Mouse (Mus musculus) CH12.LX (cell line): ENCODE measurements around the gene Dtd1. TPM values are rescaled to one million over a fixed set of nuclear protein-coding genes. Genes with fewer than 3 reads are reported as not detected.
A peak's percentile ranks its signal among the peaks of the same experiment; 100 is the strongest.

Experiments used
- DNase-seq: peaks from one replicate; pipeline ENCODE4 v3.0.0-alpha.2; 2013; ENCODE audit errors: extremely low read depth
- H3K27ac ChIP-seq: 2 replicates; pipeline ENCODE4 v1.5.1; 2012; ENCODE audit warnings: low read depth, mild to moderate bottlenecking, control low read depth, moderate library complexity; ENCODE audit not compliant: insufficient read depth
- H3K27me3 ChIP-seq: replicated peaks from 2 replicates; pipeline ENCODE3; 2012; ENCODE audit warnings: inconsistent platforms
- H3K36me3 ChIP-seq, 2 experiments: replicated peaks in 1 of 2; 2 replicates each; pipeline versions ENCODE3 to v1.6.1; 2012; ENCODE audit warnings: inconsistent platforms in 1 of 2, low read length in 1 of 2, mild to moderate bottlenecking in 1 of 2, mixed read lengths in 1 of 2, moderate library complexity in 1 of 2; ENCODE audit not compliant: control insufficient read depth in 1 of 2, insufficient read depth in 1 of 2
- H3K4me1 ChIP-seq, 2 experiments: 2 replicates each; pipeline ENCODE4 v1.6.1; 2012; ENCODE audit warnings: inconsistent platforms in 1 of 2, moderate library complexity in 1 of 2; ENCODE audit not compliant: insufficient read depth in 2 of 2, control insufficient read depth in 1 of 2
- H3K4me2 ChIP-seq: 2 replicates; pipeline ENCODE4 v1.6.1; 2012; ENCODE audit warnings: low read depth, mild to moderate bottlenecking, control low read depth; ENCODE audit not compliant: poor library complexity, insufficient read depth, severe bottlenecking
- H3K4me3 ChIP-seq, 3 experiments: fragments of 150-350 bp in 1 of 3; sonication (generic) in 1 of 3; replicated peaks in 1 of 3; 2 replicates each; pipeline versions ENCODE3 to v1.5.1; 2011 to 2012; ENCODE audit warnings: low read depth in 2 of 3, low read length in 2 of 3, mild to moderate bottlenecking in 2 of 3, moderate library complexity in 2 of 3, control low read depth in 1 of 3, improper control_type of control experiment in 1 of 3, inconsistent platforms in 1 of 3, mixed read lengths in 1 of 3; ENCODE audit not compliant: poor library complexity in 1 of 3
- H3K79me2 ChIP-seq: replicated peaks from 2 replicates; pipeline ENCODE4 v1.6.1; 2012; ENCODE audit warnings: mild to moderate bottlenecking, moderate library complexity; ENCODE audit not compliant: control insufficient read depth, poor library complexity, insufficient read depth, severe bottlenecking; ENCODE audit errors: extremely low read depth
- H3K9ac ChIP-seq: 2 replicates; pipeline ENCODE4 v1.6.1; 2012; ENCODE audit warnings: low read depth, mild to moderate bottlenecking, control low read depth, moderate library complexity; ENCODE audit not compliant: insufficient read depth
- H3K9me3 ChIP-seq: replicated peaks from 2 replicates; pipeline ENCODE3; 2012; ENCODE audit warnings: low read length, inconsistent platforms, mixed read lengths
- CHD1 ChIP-seq: IDR thresholded peaks from 2 replicates; pipeline ENCODE4 v1.6.1; 2012; ENCODE audit warnings: low read depth, low read length, improper control_type of control experiment, inconsistent platforms
- CHD2 ChIP-seq: IDR thresholded peaks from 2 replicates; pipeline ENCODE4 v1.6.1; 2011; ENCODE audit warnings: low read length, improper control_type of control experiment
- CTCF ChIP-seq, 2 experiments: IDR thresholded peaks in 1 of 2; conservative IDR thresholded peaks in 1 of 2; 2 replicates each; pipeline ENCODE4 v1.5.1; 2011 to 2012; ENCODE audit warnings: low read depth in 2 of 2, low read length in 2 of 2, improper control_type of control experiment in 1 of 2, inconsistent platforms in 1 of 2, mild to moderate bottlenecking in 1 of 2, moderate library complexity in 1 of 2
- E2F4 ChIP-seq: IDR thresholded peaks from 2 replicates; pipeline ENCODE4 v1.6.1; 2011; ENCODE audit warnings: low read depth, low read length, improper control_type of control experiment; ENCODE audit not compliant: insufficient replicate concordance
- ELF1 ChIP-seq: IDR thresholded peaks from 2 replicates; pipeline ENCODE4 v1.6.1; 2014; ENCODE audit warnings: low read depth, mild to moderate bottlenecking, inconsistent platforms, low read length, improper control_type of control experiment
- EP300 ChIP-seq: IDR thresholded peaks from 2 replicates; pipeline ENCODE4 v1.6.1; 2011; ENCODE audit warnings: low read length, improper control_type of control experiment
- ETS1 ChIP-seq: conservative IDR thresholded peaks from 2 replicates; pipeline ENCODE4 v1.6.1; 2012; ENCODE audit warnings: low read depth, mild to moderate bottlenecking, inconsistent platforms, low read length, improper control_type of control experiment, moderate library complexity
- GABPA ChIP-seq: IDR thresholded peaks from 2 replicates; pipeline ENCODE4 v1.6.1; 2012; ENCODE audit warnings: low read depth, low read length, improper control_type of control experiment, inconsistent platforms; ENCODE audit not compliant: insufficient replicate concordance
- HCFC1 ChIP-seq: IDR thresholded peaks from 2 replicates; pipeline ENCODE4 v1.6.1; 2012; ENCODE audit warnings: low read depth, mild to moderate bottlenecking, inconsistent platforms, low read length, improper control_type of control experiment
- IRF4 ChIP-seq: IDR thresholded peaks from 2 replicates; pipeline ENCODE4 v1.6.1; 2014; ENCODE audit warnings: low read depth, mild to moderate bottlenecking, inconsistent platforms, low read length, improper control_type of control experiment
- JUN ChIP-seq: IDR thresholded peaks from 2 replicates; pipeline ENCODE4 v1.6.1; 2011; ENCODE audit warnings: low read depth, mild to moderate bottlenecking, low read length, improper control_type of control experiment, moderate library complexity; ENCODE audit not compliant: insufficient read depth
- MAFK ChIP-seq: IDR thresholded peaks from 2 replicates; pipeline ENCODE4 v1.6.1; 2011; ENCODE audit warnings: low read length, improper control_type of control experiment; ENCODE audit not compliant: insufficient replicate concordance
- MAX ChIP-seq: IDR thresholded peaks from 2 replicates; pipeline ENCODE4 v1.6.1; 2011; ENCODE audit warnings: low read length, improper control_type of control experiment
- MAZ ChIP-seq: IDR thresholded peaks from 2 replicates; pipeline ENCODE4 v1.6.1; 2012; ENCODE audit warnings: low read depth, mild to moderate bottlenecking, inconsistent platforms, low read length, improper control_type of control experiment, moderate library complexity
- MEF2A ChIP-seq: IDR thresholded peaks from 2 replicates; pipeline ENCODE4 v1.6.1; 2014; ENCODE audit warnings: low read depth, mild to moderate bottlenecking, inconsistent platforms, low read length, improper control_type of control experiment, borderline replicate concordance
- MXI1 ChIP-seq: IDR thresholded peaks from 2 replicates; pipeline ENCODE4 v1.6.1; 2011; ENCODE audit warnings: mild to moderate bottlenecking, low read depth, low read length, improper control_type of control experiment
- MYC ChIP-seq: IDR thresholded peaks from 2 replicates; pipeline ENCODE4 v1.6.1; 2011; ENCODE audit warnings: low read depth, mild to moderate bottlenecking, improper control_type of control experiment, low read length
- NELFE ChIP-seq: IDR thresholded peaks from 2 replicates; pipeline ENCODE4 v1.6.1; 2011; ENCODE audit warnings: low read depth, low read length, improper control_type of control experiment
- NRF1 ChIP-seq: IDR thresholded peaks from 2 replicates; pipeline ENCODE4 v1.6.1; 2014; ENCODE audit warnings: low read depth, mild to moderate bottlenecking, inconsistent platforms, low read length, improper control_type of control experiment, moderate library complexity
- RAD21 ChIP-seq: IDR thresholded peaks from 2 replicates; pipeline ENCODE4 v1.6.1; 2011; ENCODE audit warnings: low read depth, mild to moderate bottlenecking, low read length, improper control_type of control experiment, moderate library complexity
- SMC3 ChIP-seq: IDR thresholded peaks from 2 replicates; pipeline ENCODE4 v1.6.1; 2011; ENCODE audit warnings: low read depth, low read length, improper control_type of control experiment
- UBTF ChIP-seq: IDR thresholded peaks from 2 replicates; pipeline ENCODE4 v1.6.1; 2012; ENCODE audit warnings: low read depth, mild to moderate bottlenecking, inconsistent platforms, low read length, improper control_type of control experiment, moderate library complexity
- USF1 ChIP-seq: IDR thresholded peaks from 2 replicates; pipeline ENCODE4 v1.6.1; 2014; ENCODE audit warnings: low read depth, mild to moderate bottlenecking, inconsistent platforms, low read length, improper control_type of control experiment
- USF2 ChIP-seq: conservative IDR thresholded peaks from 2 replicates; pipeline ENCODE4 v1.6.1; 2011; ENCODE audit warnings: low read depth, low read length, improper control_type of control experiment
- ZC3H11A ChIP-seq: IDR thresholded peaks from 2 replicates; pipeline ENCODE4 v1.6.1; 2012; ENCODE audit warnings: low read depth, mild to moderate bottlenecking, inconsistent platforms, low read length, improper control_type of control experiment
- ZKSCAN1 ChIP-seq: IDR thresholded peaks from 2 replicates; pipeline ENCODE4 v1.6.1; 2012; ENCODE audit warnings: low read depth, inconsistent platforms, low read length, improper control_type of control experiment, borderline replicate concordance
- ZMIZ1 ChIP-seq: IDR thresholded peaks from 2 replicates; pipeline ENCODE4 v1.6.1; 2012; ENCODE audit warnings: low read depth, mild to moderate bottlenecking, inconsistent platforms, low read length, improper control_type of control experiment
- dilution Hi-C: fragments of 300-500 bp; cut with MboI; formaldehyde crosslinking; loops from 2 replicates; pipeline ENCODE4 v1.14.3; 2020; ENCODE audit warnings: low sequenced_read_pairs; ENCODE audit not compliant: extremely low pct_unique_long_range_greater_than_20kb, extremely low pct_ligation_motif_present
- in situ Hi-C: fragments of 300-500 bp; cut with MboI; formaldehyde crosslinking; loops from 3 replicates; pipeline ENCODE4 v1.14.3; 2019; ENCODE audit warnings: low sequenced_read_pairs, low pct_ligation_motif_present, low pct_unique_long_range_greater_than_20kb, mixed read lengths
- polyA plus RNA-seq: library from polyadenylated mRNA; unstranded; fragments of >175 nt; gene quantifications from 2 replicates; pipeline ENCODE4 v1.2.1, GENCODE M21; 2012; ENCODE audit warnings: low read depth; ENCODE audit not compliant: insufficient read length
- total RNA-seq, 2 experiments: library from RNA; depleted of rRNA; stranded (reverse); fragments of 300-350 nt in 1 of 2; fragments of >200 nt in 1 of 2; gene quantifications; 2 replicates each; pipeline ENCODE4 v1.2.3; 2012 to 2014

Dtd1 gene
- total and polyA plus RNA-seq, 3 experiments, result 42.7 to 47.8 (median 43.3) TPM

DNA sequence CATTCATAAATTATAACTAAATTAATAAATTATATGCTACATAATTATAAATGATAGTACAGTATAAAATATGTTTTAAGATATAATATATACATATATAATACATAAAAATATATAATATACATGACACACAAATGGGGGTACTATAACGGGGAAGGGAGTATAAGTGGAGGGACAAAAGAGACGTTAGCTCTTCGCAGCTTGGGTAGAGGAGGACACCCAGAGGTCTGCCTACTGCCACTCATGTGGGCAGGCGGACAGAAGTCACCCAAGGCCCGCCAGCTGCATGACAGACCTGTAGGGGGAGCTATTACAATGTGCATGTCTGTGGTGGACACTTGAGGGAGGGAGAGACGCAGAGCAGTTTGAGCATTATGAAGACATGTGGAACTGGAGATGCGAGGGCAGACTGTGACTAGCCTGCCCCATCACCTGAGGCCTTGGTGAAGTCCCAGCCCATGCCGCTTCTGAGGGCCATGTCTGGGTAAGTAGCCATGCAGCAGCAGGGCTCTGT, 92.6 kb downstream of the Dtd1 start:
- Histone ChIP-seq H3K4me1 (peaks cover 0 to 7% of the 10 kb centered on the region in 2 experiments; a peak in 1 of 4 replicates), H3K9me3 (no peaks in the 10 kb centered on the region), H3K4me3 (no peak overlapping the region), H3K27me3 (no peaks in the 10 kb centered on the region), H3K4me2 (no peak overlapping the region), H3K27ac (no peak overlapping the region), H3K79me2 (no peaks in the 10 kb centered on the region), H3K36me3 (peaks cover 0 to 11% of the 10 kb centered on the region in 2 experiments), H3K9ac (no peak overlapping the region)
- dilution Hi-C loops (no loop called here), in situ Hi-C loops (no loop called here)
- TF ChIP-seq MAZ (no peak), E2F4 (no peak), USF2 (no peak), MAX (no peak), MXI1 (no peak), IRF4 (no peak), EP300 (no peak), CHD2 (no peak), CHD1 (no peak), NELFE (no peak), MYC (no peak), ZC3H11A (no peak), HCFC1 (no peak), MAFK (no peak), JUN (no peak), NRF1 (no peak), CTCF (conservative IDR thresholded peaks at IDR 0.05 in 1 of 2, IDR thresholded peaks at IDR 0.05 in 1 of 2; ENCODE audit: low read depth in 2 of 2, low read length in 2 of 2) (peak in 1 of 2 experiments; percentile 56; a peak in 2 of 4 replicates), RAD21 (peak; percentile 36), ZMIZ1 (no peak), ZKSCAN1 (no peak), ELF1 (no peak), SMC3 (peak; percentile 20), ETS1 (no peak), GABPA (no peak), MEF2A (no peak), UBTF (no peak), USF1 (no peak)
- peak; percentile 38 for DNase-seq
